Mouse (Mus musculus) adrenal gland, adult 2 months (tissue): Measurements from ENCODE around the gene Prkrip1. TPM values are rescaled to one million over a fixed set of nuclear protein-coding genes. Genes with fewer than 3 reads are reported as not detected.
"Not testable (repeated sequence)": the region's sequence is repeated elsewhere in the genome, so short reads cannot be mapped to it uniquely, and the experiment has no call there.

Source experiments
- DNase-seq: peaks from one replicate; pipeline ENCODE4 v3.0.0; 2021
- polyA plus RNA-seq: library from polyadenylated mRNA; depleted of rRNA; stranded (reverse); fragments of >200 nt; gene quantifications from 2 replicates; pipeline ENCODE4 v1.2.3, GENCODE M21; 2012
- total RNA-seq, 2 experiments: library from RNA; stranded (reverse); gene quantifications; 2 replicates each; pipeline ENCODE4 v1.2.3; 2021

Prkrip1 gene
- total and polyA plus RNA-seq, 3 experiments, result 4.3 to 34.5 (median 33.7) TPM

DNA sequence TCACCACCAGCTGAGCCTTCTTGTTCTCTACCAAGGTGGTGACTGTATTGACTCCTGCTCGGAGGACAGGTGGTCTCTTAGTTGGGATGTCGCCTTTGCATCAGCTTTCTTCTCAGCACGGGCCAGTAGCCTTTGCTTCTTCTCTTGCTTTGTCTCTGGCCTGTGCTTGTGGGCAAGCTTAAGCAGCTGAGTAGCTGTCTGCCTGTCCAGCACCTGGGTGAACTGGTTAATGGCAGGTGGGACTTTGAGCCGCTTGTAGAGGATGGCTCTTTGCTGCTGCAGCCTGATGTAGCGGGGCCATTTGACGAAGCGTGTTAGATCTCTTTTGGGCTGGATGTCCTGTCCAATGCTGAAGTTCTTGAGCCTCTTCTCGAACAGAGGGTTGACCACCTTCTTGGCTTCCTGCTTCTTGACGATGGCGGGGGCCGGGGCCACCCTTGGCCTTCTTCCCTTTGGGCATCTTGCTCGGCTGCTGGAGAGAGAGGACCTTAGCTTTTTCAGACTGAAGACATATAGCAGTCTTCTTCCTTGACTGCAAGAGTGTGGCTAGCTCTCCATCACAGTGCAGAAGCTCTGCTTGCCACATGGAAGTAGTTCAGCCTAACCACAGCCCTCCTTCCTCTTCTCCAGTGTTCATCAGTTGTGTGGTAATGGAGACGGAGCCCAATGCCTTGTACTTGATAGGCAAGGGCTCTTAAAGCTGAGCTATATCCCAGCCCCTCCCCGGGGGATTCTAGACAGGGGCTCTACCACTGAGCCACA lies 12.8 kb upstream of the Prkrip1 start:
- not testable (repeated sequence) for DNase-seq

DNA sequence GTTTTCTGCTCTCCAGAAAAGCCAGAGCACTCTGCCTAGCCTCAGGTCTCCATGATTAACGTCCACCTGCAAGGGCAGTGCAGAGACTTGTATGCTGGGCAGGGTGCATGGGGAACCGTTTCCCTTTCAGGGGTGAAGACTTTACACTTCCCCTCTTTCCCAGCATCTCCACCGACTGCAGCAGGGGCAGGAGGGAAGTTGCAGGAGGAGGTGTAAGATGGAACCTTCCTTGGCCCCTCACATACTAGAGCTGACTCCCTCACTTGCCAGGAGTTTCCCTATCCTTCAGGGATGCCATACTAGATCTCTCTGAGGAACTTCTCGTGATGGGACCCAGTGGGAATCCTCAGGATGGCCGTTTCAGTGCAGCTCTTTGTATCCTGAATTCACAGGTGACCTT lies 11.8 kb upstream of the Prkrip1 start:
- no peak for DNase-seq

DNA sequence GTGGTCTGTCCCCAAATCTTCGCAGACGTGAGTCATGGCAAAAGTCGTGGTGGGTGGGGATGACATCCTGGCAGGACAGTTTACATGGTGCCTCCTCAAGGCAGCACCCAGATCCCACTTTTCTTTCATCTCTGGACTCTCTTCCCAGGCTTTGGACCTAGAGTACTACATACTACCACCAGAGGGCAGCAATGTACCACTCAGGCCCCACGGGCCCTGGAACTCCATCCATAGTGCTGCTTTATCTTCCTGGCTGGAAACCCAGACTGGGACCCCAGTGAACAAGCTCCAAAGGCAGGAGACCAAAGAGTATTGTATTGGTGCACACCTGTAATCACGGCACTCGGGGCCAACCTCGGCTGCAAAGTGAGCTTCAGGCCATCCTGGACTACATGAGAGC lies 3.1 kb upstream of the Prkrip1 start:
- peak; percentile 71 for DNase-seq

DNA sequence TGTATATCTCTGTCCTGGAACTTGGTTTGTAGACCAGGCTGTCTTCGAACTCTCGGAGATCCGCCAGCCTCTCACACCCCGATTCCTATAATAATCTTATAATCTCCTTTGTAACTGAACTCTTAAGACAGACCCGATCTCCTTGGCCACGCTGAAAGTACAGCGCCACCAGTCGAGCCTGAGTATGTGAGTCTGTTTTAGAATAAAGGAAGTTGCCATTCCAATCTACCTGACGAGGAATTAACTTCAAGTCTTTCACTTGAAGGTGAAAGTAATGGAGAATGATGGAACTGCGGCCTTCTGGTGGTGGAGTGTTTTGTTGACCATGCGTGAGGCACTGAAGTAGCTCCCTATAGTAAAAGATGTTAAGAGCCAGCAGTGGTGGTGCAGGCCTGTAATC lies 763 bp upstream of the Prkrip1 start:
- DNase-seq, result peak; percentile 26

DNA sequence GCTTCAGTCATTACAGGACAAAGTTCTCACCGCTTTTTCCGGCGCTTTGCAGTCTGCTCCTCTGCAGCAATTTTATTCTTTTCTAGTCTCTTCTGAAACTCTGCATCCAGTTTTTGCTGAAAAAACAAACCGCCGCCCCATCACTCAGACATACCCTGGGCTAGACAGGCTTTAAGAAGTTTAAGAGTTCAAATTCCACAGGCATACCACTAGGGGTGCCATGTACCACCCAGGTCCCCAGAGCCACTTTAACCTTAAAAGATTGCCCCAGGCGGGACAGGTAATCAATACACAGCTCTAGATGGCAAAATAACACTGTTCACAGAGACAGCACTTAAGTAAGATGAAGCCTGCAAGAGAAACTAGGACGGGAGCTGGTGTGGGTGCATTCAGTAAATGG lies 6.9 kb downstream of the Prkrip1 start:
- no peak for DNase-seq

DNA sequence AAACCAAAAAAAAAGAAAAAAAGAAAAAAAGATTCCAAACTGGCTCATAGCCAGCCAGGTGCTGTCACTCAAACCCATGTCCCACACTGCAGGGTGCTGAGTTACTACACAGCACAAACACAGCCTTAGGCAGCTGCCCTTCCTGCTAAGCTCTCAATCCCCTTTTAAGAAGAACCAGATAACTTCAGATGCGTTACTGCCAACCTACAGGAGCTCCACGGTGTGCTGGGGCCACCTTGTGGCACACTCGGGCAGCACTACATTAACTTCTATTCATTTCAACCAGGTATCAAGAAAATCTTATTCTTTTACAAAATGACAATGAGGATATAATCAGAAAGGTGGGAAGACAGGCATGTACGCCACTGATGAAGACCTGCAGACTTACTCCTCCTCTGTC lies 12.0 kb downstream of the Prkrip1 start:
- DNase-seq, result peak; percentile 29

DNA sequence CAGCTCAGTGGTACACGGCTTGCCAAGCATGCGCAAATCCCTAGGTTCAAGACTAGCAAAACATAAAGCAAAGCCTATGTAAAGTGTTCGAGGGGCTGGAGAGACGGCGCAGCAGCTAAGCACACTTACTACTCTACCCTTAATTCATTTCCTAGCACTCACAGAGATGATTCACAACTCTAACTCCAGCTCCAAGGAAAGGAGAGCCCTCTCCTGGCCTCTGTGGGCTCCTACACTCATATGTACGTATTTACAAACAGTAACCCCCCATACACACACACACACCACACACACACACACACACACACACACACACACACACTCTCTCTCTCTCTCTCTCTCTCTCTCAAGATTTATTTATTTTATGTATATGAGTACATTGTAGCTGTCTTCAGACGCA lies 15.0 kb downstream of the Prkrip1 start:
- no peak for DNase-seq

DNA sequence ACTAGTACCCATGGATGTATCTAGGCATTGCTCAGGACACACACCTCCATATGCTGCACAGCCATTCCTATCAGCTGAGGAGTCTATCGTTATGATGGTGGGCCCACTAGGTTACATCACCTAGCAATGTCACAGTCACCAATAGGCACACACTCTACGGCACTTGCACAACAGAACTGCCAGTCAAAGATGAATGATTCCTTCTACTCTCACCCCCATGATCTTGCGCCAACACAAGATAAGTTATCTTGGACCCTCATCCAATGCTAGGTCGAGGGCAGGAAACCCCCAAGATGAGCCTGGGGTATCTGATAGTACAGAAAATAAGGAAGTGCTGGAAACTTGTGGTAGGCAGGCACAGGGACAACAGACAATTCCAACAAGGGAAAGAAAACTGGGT lies 15.9 kb downstream of the Prkrip1 start:
- no peak for DNase-seq

DNA sequence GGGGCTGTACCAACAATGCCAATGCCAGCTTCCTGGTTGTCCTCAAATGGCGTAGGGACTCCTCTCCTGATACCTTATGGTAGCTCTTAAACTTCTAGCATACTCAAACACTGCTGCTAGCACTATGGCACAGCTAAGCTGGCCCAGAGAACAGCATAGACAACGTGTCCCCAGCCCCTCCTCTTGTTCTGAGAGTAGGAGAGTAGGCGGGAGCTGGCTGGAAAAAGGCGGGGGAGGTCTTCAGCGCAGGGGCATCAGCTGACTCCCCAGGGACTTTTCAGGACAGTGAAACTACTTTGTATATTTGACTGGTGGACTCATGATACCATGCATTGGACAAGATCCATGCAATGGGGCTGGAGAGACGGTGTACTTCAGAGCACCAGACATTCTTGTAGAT lies 16.7 kb downstream of the Prkrip1 start:
- no peak for DNase-seq

DNA sequence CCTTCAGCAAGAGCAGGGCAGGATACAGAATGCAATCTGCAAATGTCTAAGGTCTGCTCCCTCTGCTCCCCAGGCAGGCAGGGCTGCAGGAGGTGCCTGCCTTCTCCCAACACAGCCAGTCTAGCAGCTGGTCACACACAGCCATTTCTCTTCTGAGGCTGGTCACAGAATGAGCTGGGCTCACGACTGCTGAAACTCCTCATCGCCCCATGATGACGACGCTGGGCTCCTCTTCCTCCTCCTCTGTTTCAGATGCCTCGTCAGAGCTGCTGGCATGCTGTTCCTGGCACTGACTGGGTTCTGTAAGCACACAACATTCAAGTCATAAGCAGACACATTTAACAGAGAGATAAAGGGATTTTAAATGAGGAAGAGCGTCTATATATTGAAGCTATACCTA lies 17.6 kb downstream of the Prkrip1 start:
- no peak for DNase-seq

DNA sequence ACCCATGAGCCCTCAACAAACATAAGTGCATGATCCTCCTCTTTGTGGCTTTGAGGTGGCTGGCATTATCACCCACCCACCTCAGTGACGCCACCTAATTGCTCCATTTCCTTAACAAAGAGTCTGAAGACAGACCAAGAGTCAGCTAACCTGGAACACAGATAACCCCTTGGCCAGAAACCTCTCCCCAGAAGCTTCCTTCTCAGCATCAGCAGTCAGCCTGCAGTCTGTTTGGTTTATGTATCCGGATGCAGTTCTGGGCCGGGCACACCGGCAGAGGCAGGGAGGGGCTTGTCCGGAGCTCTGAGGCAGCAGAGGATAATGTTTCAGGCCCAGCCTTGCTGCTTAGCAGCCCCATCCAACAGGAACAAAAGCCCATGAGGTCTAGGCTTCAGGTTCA lies 19.2 kb downstream of the Prkrip1 start:
- DNase-seq, result no peak

DNA sequence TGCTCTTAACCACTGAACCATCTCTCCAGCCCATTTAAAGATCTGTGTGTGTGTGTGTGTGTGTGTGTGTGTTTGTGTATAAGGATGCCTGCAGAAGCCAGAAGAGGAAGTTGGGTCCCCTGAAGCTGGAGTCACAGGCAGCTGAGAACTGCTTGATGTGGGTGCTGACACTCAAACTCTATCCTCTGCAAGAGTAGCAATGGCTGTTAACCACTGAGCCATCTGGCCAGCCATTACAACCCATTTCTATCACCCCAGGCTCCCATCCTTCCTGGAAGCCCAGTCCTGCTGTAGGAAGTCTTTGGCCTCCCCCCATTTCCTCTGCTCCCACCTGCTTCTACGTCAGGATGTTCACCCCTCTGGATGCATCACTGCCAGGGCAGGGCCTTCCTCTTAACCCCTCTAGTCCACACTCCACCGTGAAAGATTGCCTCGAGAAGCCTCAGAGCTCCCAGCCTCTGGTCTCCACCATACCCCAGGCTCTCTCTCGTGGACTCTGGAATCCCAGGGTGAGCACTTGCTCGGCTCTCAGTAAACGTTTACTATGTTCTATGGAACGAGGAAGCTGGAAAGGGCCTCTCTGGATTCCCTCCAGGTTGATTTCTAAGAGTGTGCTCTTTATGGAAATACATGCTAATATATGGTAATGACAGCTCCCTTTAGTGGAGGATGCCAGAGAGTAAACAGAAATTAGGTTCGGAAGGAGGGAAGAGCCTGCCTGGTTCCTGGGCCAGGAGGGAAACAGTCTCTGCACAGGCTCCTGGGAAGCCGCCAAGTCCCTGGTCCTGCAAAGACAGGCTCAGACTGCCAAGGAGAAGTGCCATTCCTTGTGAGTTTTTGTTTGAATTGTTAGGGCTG lies 24.9 kb downstream of the Prkrip1 start:
- no peak for DNase-seq

DNA sequence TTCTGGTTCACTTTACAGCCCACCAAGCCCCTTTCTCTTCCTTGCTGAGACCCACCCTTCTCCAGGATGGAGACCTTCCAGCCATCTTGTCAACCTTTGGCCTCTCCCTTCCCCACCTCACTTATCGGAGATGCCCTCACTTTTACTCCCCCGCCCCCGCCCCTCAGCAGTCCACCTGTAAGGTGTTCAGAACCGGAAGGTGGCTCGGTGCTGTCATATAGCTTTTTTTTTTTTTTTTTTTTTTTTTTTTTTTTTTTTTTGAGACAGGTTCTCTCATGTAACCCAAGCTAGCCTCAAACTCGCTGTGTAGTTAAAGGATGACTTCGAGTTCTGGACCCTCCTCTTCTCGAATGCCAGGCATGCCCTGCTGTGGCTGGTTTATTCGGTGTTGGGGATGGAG lies 25.8 kb downstream of the Prkrip1 start:
- no peak for DNase-seq

DNA sequence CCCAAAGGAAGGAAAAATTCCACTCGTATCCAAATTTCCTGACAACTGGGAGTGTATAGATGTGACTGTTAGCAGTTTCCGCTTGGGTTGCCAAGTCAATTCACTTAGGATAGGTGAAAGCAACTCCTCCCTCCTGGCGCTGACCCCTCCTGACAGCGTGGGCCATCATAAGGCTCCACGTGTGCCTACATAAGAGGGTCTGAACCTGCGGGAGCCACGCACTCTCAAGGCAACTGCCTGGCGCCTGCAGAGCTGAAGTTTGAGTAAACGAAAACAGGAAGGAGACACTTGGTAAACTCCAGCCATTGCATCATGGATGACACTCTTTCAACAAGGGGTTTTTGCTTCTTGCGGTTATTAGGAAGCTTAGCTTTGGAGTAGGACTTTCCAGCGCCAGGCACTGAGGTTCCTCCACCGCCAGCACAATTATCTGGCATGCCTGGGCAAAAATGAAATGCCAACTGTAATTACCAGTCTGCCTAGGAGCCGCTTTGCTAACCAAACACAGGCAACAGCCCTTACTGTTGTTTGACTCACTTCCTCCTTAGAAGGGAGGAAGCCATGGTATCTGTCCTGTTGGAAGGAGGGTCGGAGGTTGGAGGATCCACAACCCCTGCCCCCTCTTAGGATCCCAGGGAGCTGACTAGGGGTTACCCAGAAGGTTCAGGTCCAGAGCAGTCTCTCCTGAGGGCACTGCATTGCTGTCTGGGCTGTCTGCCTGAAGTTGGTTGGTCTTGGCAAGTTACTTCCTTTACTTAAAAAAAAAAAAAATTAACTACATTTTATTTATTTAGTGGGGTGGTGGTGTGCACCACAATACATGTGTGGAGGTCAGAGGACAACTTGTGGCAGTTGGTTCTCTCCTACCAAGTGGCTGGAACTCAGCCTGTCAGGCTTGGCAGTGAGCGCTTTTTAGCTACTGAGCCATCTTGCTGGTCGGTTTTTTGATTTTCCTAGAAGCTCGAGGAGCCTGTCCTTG lies 27.1 kb downstream of the Prkrip1 start:
- DNase-seq, result no peak

DNA sequence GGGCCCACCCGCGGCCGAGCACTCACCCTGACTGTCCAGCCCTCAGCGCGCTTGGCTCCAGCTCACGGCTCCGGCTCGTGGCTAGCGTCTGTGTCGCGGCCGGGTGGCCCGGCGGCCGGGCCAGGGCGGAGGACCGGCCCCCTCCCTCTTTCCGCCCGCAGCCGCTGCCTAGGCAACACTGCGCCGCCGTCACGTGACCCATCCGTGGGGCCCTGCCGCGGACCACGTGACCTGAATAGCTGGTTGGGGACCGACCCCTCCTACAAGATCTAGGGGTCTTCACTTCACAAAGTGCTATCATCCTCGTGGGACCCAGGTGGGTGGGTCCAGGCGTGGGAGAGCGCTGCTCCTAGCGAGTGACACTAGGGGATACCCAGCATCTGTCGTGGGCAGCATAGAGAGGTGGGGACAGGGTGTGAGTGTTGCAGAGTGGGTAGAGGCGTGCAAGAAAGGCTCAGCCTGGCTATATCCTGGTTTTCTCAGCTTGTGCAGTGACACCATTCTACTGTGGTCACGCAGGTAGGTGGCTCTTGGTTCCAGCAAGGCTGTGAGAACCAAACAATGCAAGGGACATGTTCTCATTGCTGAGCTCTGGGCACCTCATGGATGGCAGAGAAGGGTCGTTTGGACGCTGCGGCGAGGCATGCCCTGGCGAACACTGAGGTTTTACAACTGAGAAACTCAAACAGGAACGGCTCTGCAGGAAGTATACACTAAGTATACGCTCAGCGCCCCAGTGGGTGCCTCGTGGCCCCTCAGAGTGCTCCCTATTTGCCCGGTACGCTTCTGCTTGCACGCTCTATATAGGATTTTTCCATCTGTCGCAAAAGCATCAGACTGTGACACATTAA lies 28.0 kb downstream of the Prkrip1 start, which contains the start of gene Orai2:
Gene Orai2 (minus strand): TSS at position 202 of the 851 bp plus-strand sequence.
- peak; percentile 83 for DNase-seq

DNA sequence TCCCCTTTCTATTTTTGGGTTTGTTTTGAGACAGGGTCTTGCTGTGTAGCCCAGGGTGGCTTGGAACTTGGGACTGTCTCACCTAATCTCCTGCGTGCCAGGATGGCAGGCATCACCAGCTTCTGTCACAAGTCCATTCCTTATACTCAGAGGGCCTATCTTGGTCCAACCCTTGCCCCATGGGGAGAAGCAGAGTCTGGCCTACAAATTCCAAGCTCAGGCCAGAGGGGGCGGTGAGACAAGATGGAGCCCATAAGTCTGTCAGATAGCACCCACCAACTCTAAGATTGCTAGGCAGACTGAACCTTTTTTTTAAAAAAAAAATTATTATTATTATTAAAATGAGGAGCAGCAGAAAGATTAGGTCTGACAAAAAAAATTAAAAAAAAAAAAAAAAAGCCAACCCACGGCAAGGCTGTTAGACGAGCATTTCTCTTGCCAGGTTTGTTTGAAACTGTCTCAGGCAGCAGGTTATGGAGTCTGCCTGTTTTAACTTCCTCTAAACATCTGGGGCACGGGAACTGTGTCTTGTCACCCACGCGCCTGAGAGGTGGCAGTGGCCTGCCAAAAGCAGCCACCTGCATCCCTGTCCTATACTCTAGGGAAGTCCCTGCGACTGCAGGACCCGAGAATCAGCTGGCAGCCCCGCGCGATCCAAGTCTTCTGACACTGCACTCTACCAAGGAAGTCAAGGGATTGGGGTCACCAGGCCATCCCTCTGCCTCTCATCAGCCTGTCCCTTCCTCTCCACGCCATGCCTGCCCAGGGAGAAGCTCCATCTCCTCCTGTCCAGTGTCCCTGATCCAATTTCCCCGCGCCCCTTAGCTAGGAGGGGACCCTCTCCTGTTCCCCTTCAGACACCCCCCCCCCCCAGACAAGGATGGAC lies 28.9 kb downstream of the Prkrip1 start:
- DNase-seq, result peak; percentile 30

DNA sequence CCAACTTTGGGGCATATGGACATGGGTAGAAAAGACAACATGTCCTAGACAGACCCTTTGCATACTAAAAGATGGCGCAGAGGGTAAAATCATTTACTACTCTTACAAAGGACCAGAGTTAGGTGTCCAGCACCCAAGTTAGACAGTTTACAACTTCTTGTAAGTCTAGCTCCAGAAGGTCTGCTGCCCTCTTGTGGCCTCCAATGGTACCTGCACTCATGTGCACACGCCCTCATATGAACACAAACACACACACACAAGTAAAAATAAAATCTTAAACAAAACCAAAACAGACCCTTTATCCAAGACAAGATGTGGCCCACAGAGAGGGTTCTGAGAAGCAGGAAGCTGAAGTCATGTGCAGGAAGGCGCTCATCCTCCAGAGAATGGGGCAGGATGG lies 30.7 kb downstream of the Prkrip1 start:
- no peak for DNase-seq

DNA sequence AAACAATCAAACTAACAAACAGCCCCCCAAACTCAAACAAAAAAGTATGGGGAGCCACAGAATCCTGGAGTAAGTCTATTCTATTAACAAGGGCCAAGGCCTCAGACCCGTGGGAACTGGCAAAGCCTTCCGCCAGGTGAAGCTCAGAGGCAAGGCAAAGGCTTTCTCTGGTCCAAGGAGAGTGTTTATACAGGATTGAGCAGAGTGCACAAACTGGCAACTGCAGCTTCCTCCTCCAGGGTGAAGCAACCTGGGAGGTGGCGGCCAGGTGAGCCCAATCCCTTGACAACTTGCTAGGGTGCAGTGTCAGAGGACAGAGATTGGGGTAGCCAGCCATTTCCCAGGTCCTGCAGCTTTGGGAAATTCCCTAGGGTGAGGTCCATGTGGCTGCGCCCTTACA lies 31.5 kb downstream of the Prkrip1 start:
- DNase-seq, result no peak

DNA sequence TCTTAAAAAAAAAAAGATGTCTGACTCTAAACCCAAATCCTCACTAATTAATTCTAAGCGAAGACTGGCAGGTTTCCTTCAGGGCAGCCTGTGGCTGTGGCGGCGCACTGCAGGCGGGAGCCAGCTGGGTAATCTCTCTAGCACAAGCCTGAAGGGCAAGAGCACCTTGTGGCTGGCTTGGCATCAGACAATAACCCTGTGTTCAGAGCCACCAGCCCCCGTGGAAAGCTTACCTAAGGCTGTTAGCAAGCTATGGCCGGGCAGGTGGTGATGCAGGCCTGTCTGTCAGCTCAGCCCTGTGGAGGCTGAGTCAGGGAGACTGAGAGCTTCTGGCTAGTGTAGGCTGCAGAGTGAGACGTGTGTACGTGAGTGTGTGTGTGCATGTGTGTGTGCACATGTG lies 33.5 kb downstream of the Prkrip1 start:
- DNase-seq, result no peak

DNA sequence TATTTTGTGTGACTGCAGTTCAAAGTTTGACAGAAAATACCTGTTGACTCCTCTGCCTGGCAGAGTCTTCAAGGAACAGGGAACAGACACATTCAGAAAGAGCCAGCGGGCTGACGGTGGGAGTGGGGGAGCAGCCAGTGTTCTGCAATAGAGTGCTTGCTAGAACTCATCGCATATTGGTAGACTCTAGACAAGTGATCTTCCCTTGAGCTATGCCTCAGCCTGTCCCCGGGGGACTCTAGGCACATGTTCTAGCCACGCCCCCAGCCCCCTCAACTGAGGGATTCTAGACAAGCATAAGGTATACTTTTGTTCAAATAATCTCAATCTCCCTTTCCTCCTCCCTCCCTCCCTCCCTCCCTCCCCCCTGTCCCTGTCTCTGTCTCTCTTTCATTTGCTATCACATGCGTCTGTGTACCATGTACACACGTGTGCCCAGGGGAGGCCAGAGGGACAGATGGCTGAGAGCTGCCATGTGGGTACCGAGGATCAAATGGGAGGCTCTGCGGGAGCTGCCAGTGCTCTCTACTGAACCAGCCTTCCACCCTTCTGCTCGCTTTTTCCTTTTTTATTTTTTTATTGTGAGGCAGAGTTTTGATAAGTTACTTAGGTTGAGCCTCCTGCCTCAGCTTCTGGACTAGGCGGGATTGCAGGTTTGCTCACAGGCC lies 34.8 kb downstream of the Prkrip1 start:
- DNase-seq, result no peak
